Mouse (Mus musculus): ENCODE data around the gene Trmt10b. TPM values are rescaled to one million over a fixed set of nuclear protein-coding genes. Genes with fewer than 3 reads are reported as not detected.

Gene Trmt10b
- 1 to 10 TPM; 3.1 to 4.9 TPM for total RNA-seq (2021)
- long read RNA-seq, experiment 1, partial matches to known transcripts: 2 of 7 reads
- long read RNA-seq, experiment 1, other reads (novel, unspliced or antisense): 1 of 7 reads
- long read RNA-seq, experiment 2, transcript Trmt10b-201 (9 exons, 2,064 nt): major isoform, 8 of 9 reads
- long read RNA-seq, experiment 2, partial matches to known transcripts: 0 of 9 reads
- long read RNA-seq, experiment 2, other reads (novel, unspliced or antisense): 1 of 9 reads

DNA sequence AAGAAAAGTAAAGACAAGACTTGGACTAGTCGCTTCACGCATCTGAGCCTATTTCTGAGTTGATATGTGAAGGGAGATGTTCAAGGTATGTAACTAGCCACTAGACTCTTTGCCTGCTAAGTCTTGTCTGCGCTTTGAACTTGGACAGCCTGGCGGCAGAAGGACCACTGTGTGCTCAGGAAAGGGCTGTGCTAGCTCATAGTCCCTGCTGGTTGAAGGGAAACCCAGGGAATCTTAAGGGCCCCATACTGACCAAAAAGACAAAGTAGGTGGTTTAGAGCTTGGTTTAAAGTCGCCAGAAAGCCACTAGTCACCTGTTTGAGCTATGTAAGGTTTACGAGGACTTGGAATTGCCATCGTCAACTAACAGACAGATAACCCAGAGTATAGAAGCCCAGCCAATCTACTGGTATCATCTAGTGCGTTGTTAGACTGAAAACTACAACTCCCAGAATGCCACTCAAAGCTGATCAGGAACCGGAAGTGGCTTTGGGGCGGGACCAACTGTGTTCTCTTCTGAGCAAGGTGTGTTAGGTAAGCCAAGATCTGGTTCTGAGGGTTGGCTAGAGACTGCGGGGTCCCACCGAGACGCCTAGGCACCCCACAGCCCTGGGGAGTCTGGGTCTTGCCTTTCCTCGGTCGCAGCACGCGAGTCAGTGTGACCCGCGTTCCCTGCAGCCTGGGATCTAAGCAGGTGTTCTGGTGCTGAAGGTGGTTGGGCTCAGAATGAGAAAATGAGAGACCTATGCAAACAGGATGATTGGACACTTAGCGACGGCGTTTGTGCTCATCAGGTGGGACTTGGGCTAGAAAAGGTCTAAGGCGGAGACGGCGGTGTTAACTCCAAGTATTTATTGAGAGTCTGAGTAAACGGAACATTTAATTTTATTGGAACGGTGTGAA, at the start of gene Trmt10b:
Trmt10b (plus strand) TSS at position 466 of the 903 bp plus-strand sequence.
- peak; percentile 61 for DNase-seq
- intact Hi-C loops (cut with DNase I; ENCODE audit: low total_unique reads): no loop called here

DNA sequence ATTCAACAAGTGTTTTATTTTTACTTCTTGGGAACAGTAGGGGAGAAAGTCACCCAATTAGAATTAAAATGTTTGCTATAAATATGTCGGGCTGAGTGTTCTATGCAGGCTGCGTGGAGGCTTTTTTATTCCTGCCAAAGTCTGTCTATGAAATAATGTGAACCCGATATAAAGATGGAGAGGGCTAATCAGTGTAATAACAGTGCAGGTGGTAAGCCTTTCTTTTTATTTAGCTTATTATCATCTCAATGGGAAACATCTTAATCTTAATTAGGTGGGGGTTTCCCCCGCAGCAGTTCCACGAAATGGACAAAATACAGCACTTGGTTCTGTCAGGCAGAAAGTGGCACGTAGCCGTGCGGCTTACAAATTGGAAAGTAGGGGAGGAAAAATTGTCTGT, 45.7 kb upstream of the Trmt10b start:
- intact Hi-C loops (cut with DNase I; ENCODE audit: low total_unique reads): no loop called here
- DNase-seq: no peak

DNA sequence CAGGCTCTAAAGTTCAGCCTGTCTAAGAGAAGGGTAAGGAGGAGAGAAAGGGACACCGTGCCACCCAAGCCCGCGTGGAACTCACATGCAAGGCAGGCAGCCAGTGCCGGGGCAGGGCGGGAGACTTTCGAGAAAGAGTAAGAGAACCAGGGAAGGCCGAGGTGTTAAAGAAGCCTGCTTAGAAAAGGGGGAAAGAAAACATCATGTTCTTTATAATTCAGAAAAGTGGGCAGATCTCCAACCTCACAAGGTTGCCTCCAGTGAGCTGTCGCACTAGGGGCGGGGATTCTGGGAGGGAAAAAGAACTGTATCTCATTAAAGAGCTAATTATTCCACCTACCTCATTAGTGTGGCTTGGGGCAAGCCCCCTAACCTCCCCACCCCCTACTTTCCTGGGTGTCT, 44.1 kb upstream of the Trmt10b start:
- DNase-seq: no peak
- intact Hi-C loops (cut with DNase I; ENCODE audit: low total_unique reads): no loop called here

- no peak for DNase-seq
- intact Hi-C loops (cut with DNase I; ENCODE audit: low total_unique reads): no loop called here
These were observed 42.9 kb upstream of the Trmt10b start for GRCm38 (mm10) chr4:45253839-45254601.

GRCm38 (mm10) chr4:45259232-45259832, 37.6 kb upstream of the Trmt10b start:
- DNase-seq: no peak
- intact Hi-C loops (cut with DNase I; ENCODE audit: low total_unique reads): no loop called here

DNA sequence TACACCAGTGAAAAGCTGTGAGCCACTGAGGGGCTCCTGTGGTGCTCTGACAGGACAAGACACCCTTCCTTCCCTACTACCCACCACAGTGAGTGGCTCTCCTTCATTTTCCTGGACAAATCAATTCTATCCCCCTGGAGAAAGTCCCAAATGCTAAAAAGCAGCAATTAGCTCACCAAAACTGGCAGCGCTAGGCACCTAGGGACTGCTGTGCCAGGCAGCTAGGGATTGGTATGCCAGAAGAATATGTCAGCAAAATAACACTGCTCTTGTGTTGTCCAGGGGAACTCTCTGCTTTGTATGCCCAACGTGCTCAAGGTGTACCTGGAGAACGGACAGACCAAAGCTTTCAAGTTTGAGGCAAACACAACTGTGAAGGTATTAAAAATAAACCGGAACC, 35.4 kb upstream of the Trmt10b start:
- DNase-seq: no peak

DNA sequence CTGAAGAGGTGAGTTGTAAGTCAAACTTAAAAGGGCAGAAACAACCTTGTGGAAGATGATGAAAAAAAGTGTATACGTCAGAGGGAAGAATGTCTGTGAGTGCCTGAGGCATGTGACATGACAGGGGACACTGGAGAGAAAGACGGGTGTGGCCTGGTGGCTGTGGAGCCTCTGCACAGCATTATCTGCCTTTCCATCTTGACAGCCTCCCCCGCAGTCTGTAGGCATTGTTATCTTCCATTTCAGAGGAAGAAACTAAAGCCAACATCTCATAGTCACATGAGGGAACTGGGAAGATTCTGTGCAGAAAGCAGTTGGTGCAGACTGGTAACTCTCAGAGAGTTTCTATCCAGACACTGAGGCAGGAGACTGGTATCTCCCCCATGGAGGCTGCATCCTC, 29.0 kb upstream of the Trmt10b start:
- intact Hi-C loops (cut with DNase I; ENCODE audit: low total_unique reads): no loop called here
- no peak for DNase-seq

More for the DNA sequence above, 35.4 kb upstream of the Trmt10b start:
- intact Hi-C loops (cut with DNase I; ENCODE audit: low total_unique reads): no loop called here

GRCm38 (mm10) chr4:45271041-45271452, 25.9 kb upstream of the Trmt10b start:
- intact Hi-C loops (cut with DNase I; ENCODE audit: low total_unique reads): no loop called here
- DNase-seq: peak; percentile 54

GRCm38 (mm10) chr4:45275770-45276169, 21.2 kb upstream of the Trmt10b start:
- intact Hi-C loops (cut with DNase I; ENCODE audit: low total_unique reads): loop anchor here (5.0 kb wide), 1 partner anchor 163 kb away; no protein-coding TSS in a partner anchor

GRCm38 (mm10) chr4:45279292-45279691, 17.6 kb upstream of the Trmt10b start:
- intact Hi-C loops (cut with DNase I; ENCODE audit: low total_unique reads): loop anchor here (5.0 kb wide), 1 partner anchor 167 kb away; no protein-coding TSS in a partner anchor
- no peak for DNase-seq

More at GRCm38 (mm10) chr4:45275770-45276169, 21.2 kb upstream of the Trmt10b start:
- no peak for DNase-seq

DNA sequence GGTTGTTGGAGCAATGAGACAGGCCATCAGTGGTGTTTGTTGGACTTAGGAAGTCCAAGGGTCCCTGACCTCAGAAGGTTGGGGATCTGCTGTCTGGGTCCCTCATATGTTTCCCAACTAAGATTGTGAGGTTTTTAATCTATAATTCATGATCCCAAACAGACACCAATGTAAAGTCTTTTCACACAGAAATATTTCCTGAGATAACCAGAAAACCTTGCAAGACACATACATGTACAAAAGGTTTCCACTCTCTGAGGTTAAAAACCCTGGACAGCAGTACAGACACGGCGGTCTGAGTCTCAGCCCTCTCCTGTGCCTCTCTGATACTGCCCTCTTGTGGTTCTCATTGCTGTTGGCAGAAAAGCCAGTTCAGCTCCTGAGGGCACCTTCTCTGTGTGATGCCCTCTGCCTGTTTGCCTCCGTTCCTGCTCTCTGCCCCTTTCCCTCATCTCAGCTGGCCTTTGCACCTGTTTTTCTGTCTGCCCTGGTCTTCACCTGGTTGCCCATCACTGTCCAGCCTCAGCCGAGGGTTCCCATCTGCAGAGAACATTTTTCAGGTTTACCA, 16.9 kb upstream of the Trmt10b start:
- intact Hi-C loops (cut with DNase I; ENCODE audit: low total_unique reads): loop anchor here (5.0 kb wide), 3 partner anchors 168 to 253 kb away; no protein-coding TSS in a partner anchor
- DNase-seq: peak; percentile 60

GRCm38 (mm10) chr4:45286318-45286717, 10.6 kb upstream of the Trmt10b start:
- intact Hi-C loops (cut with DNase I; ENCODE audit: low total_unique reads): no loop called here
- DNase-seq: no peak

- no peak for DNase-seq
- intact Hi-C loops (cut with DNase I; ENCODE audit: low total_unique reads): no loop called here
These were observed 9.0 kb upstream of the Trmt10b start for GRCm38 (mm10) chr4:45287906-45288305.

DNA sequence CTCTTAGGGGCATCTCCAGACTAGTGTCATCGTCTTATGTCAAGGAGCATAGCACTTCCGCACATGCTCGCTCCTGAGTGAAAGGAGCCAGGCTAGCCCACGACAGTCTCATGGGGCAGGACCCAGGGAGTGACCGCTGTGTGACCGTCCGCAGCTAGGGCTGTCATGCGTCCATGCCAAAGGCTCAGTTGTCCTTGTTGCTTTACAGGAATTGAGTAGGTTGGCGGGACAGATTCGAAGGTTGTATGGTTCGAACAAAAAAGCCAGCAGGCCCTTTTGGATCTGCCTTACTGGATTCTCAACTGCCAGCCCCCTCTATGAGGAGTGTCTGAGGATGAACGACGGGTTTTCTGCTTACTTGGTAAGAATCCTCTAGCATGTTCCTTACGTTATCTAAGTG, 8.6 kb downstream of the Trmt10b start:
- no peak for DNase-seq
- intact Hi-C loops (cut with DNase I; ENCODE audit: low total_unique reads): no loop called here

GRCm38 (mm10) chr4:45308046-45308445, 11.1 kb downstream of the Trmt10b start:
- DNase-seq: no peak
- intact Hi-C loops (cut with DNase I; ENCODE audit: low total_unique reads): no loop called here

- intact Hi-C loops (cut with DNase I; ENCODE audit: low total_unique reads): no loop called here
- no peak for DNase-seq
These were observed 11.7 kb downstream of the Trmt10b start for GRCm38 (mm10) chr4:45308606-45309005.

DNA sequence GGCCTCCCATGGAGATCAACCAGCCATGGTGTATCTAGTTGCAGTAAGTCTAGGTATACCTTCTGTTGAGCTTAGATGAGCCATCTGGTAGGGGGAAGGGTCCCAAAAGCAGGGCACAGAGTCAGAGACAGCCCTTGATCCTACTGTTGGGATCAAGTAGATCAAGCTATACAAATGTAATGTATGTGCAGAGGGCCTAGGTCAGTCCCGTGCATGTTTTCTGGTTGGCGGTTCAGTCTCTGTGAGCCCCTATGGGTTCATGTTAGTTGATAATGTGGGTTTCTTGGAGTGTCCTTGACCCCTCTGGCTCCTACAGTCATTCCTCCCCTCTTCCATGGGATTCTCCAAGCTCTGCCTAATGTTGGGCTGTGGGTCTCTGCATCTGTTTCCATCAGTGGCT, 14.1 kb downstream of the Trmt10b start:
- intact Hi-C loops (cut with DNase I; ENCODE audit: low total_unique reads): no loop called here
- DNase-seq: no peak

DNA sequence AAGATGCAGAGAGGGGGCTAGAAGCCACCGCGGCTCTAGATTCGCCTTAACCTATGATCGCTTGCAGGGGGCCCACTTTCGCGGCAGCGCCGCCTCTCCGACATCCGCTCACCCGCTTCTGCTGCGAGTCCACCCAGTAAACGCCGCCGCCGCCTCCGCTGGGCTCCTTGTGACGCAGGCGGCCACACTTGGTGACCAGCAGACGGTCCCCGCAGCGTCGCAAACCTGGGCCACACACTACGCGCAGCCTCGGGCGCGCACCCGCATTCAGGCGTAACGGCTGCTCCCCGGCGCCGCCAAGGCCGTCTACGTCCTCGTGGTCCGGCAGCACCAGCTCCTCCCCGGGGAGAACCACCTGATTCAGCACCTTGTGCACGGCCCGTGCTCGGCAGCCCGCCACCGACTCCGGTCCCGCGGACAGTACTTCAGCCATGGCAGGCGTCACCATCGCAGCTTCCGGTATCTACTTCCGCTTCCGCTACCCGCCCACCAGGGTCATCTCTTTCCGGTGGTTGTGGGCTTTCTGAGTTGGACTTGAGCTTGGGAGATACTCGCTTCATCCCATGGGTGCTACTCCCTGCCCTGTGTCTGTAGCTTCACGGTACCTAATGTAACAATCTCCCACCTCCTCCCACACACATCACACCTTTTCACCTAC, 23.4 kb downstream of the Trmt10b start:
- intact Hi-C loops (cut with DNase I; ENCODE audit: low total_unique reads): no loop called here
- peak; percentile 85 for DNase-seq

- intact Hi-C loops (cut with DNase I; ENCODE audit: low total_unique reads): no loop called here
- no peak for DNase-seq
These were observed 34.2 kb downstream of the Trmt10b start for GRCm38 (mm10) chr4:45331139-45331538.

Measured in gastrocnemius, postnatal 14 days (tissue).